Mouse (Mus musculus) heart, embryonic 13.5 days (tissue): ENCODE measurements around the gene Vwde. TPM values are rescaled to one million over a fixed set of nuclear protein-coding genes. Genes with fewer than 3 reads are reported as not detected.

Experiments used
- ATAC-seq: fragments of 200-750 bp; cut with Nextera tagmentation; 2 replicates; pipeline ENCODE4 v1.8.0; 2017; ENCODE audit warnings: moderate TSS enrichment; ENCODE audit not compliant: insufficient number of reproducible peaks, low FRiP score, low TSS enrichment; ENCODE audit errors: extremely low read depth
- H3K27ac ChIP-seq: fragments of 300-500 bp; sonication (generic); replicated peaks from 2 replicates; pipeline ENCODE4 v1.5.1; 2015; ENCODE audit warnings: moderate library complexity, mild to moderate bottlenecking, inconsistent platforms
- H3K27me3 ChIP-seq: fragments of 300-500 bp; sonication (generic); replicated peaks from 2 replicates; pipeline ENCODE4 v1.6.1; 2015; ENCODE audit warnings: mild to moderate bottlenecking, inconsistent platforms
- H3K36me3 ChIP-seq: fragments of 300-500 bp; sonication (generic); 2 replicates; pipeline ENCODE4 v1.6.1; 2015; ENCODE audit warnings: mild to moderate bottlenecking, inconsistent platforms
- H3K4me1 ChIP-seq: fragments of 300-500 bp; sonication (generic); 2 replicates; pipeline ENCODE4 v1.6.1; 2015; ENCODE audit warnings: inconsistent platforms
- H3K4me2 ChIP-seq: fragments of 300-500 bp; sonication (generic); 2 replicates; pipeline ENCODE4 v1.6.1; 2015; ENCODE audit warnings: inconsistent platforms, mild to moderate bottlenecking, moderate library complexity
- H3K4me3 ChIP-seq: fragments of 300-500 bp; sonication (generic); 2 replicates; pipeline ENCODE4 v1.5.1; 2015; ENCODE audit warnings: moderate library complexity, mild to moderate bottlenecking, inconsistent platforms
- H3K9ac ChIP-seq: fragments of 300-500 bp; sonication (generic); 2 replicates; pipeline ENCODE4 v1.6.1; 2015; ENCODE audit warnings: inconsistent platforms, mild to moderate bottlenecking, moderate library complexity
- H3K9me3 ChIP-seq: fragments of 300-500 bp; sonication (generic); 2 replicates; pipeline ENCODE4 v1.6.1; 2016; ENCODE audit warnings: inconsistent platforms
- WGBS: fragments of 180-500 bp; shearing (Covaris S2); methylation state at CpG from one replicate; pipeline ENCODE4 v1.1.7; 2015; ENCODE audit warnings: mixed read lengths; 5-methylcytosine and 5-hydroxymethylcytosine counted together
- polyA plus RNA-seq: library from polyadenylated mRNA; unstranded; fragments of >200 nt; fragmentation: Nextera tagmentation; extraction: Ambion mirVana; gene quantifications from 2 replicates; pipeline ENCODE4 v1.2.1, GENCODE M21; 2015

Vwde gene
- polyA plus RNA-seq, 1 experiment from 2014 or later = 0.03 TPM

DNA sequence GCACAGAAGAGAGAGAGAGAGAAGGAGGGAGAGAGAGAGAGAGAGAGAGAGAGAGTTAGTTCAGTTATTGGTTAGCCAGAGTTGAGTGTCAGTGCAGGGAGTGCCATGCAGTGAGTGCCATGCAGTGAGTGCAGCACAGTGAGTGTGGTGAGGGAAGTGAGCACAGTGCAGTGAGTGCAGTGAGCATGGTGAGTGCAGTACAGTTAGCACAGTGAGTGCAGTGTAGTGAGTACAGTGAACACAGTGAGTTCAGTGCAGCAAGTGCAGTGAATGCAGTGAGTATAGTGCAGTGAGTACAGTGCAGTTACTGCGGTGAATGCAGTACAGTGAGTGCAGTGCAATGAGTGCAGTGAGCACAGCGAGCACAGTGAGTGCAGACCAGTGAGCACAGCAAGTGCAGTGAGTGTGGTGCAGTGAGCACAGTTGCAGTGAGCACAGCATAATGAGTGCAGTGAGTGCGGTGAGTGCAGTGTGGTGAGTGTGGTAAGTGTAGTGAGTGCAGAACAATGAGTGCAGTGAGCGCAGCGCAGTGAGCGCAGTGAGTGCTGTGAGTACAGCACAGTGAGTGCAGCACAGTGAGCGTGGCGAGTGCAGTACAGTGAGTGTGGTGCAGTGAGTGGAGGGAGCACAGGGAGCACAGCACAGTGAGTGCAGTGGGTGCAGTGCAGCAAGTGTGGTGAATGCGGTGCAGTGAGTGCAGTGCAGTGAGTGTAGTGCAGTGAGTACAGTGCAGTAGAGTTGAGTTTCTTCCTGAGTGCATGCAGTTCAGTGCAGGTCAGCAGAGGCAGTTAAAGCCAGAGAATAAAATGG, 70.7 kb downstream of the Vwde start:
- 85% methylated on average over 9 of the region's 9 CpGs for WGBS
- no peaks in the 10 kb centered on the region for H3K4me1 ChIP-seq
- H3K27me3 ChIP-seq = no peaks in the 10 kb centered on the region

DNA sequence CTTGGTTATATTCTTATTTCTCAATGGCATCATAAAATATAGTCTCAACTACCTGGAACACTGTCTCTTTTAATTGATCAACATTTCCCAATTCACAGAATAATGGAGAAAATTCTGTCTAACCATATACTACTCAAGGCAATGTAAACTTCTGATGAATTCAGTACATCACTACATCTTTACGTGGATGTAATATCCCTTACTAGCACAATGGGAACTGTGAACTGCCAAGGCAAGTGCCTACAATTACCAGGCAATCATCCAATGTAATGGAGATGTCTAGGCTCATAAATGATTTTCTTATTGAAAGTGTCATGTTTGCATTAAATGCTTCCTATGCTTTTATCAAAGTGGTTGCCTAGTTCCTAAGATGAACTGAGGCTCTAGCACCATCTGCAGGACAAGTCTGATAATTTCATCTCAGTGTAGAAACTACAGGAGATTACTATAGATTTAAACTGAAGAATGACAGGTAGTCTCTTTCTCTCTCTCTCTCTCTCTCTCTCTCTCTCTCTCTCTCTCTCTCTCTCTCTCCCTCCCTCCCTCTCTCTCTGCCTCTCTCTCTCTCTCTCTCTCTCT, 72.6 kb downstream of the Vwde start:
- Histone ChIP-seq H3K9ac (no peak overlapping the region), H3K4me3 (no peak overlapping the region), H3K27me3 (no peaks in the 10 kb centered on the region), H3K27ac (no peak overlapping the region), H3K4me1 (no peaks in the 10 kb centered on the region), H3K4me2 (no peak overlapping the region), H3K36me3 (no peaks in the 10 kb centered on the region), H3K9me3 (0 out of 2 replicates have a peak, but pooled peaks cover 7% of the 10 kb centered on the region)
- ATAC-seq = no peak
- WGBS = 82% methylated on average over 1 of the region's 1 CpGs

More for the DNA sequence above, 70.7 kb downstream of the Vwde start:
- no peak overlapping the region for H3K27ac ChIP-seq
- H3K9me3 ChIP-seq = 0 out of 2 replicates have a peak, but pooled peaks cover 7% of the 10 kb centered on the region
- H3K4me2 ChIP-seq = no peak overlapping the region
- no peak overlapping the region for H3K9ac ChIP-seq
- H3K4me3 ChIP-seq = no peak overlapping the region
- ATAC-seq = no peak
- no peaks in the 10 kb centered on the region for H3K36me3 ChIP-seq

DNA sequence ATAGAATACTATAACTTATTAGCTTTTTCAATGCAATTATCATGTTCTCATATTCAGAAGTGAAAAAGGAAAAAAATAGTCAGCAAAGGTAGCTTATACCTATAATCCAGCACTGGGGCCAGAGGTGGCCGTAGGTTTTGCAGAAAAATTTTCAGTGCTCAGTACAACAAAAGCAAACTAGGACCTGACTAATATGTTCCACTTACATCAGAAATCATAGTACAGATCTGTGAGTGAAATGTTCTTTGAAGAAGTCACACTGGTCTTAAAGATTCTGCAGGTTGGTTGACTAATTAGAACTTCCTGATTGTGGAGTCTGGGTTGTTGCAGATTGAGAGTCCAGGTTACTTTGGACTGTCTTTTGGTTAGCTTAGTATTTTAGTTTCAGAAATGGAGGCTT, 87.5 kb downstream of the Vwde start:
- no peak overlapping the region for H3K9ac ChIP-seq
- H3K36me3 ChIP-seq = no peaks in the 10 kb centered on the region
- H3K4me2 ChIP-seq = no peak overlapping the region
- no peak for ATAC-seq
- no peaks in the 10 kb centered on the region for H3K9me3 ChIP-seq
- no peak overlapping the region for H3K27ac ChIP-seq
- no peaks in the 10 kb centered on the region for H3K27me3 ChIP-seq
- 76% methylated on average over 1 of the region's 1 CpGs for WGBS
- H3K4me1 ChIP-seq = no peaks in the 10 kb centered on the region
- H3K4me3 ChIP-seq = no peak overlapping the region

DNA sequence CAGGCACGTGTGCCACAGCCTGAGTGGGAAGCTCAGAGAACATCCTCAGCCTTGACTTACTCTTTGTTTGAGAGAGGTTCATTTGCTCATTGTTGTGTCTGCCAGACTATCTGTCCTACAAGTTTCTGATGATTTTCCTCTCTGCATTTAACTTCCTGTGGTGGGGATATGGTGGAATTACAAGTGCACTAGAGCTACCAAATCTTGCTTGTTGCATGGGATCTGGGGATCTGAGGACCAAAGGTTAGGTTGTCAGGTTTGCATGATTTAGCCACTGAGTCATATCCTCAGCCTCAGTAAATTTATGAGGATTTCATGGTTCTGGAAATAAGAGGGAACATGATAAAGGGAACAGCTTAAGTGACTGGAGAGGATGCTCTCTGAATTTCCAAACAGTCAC, 116.1 kb downstream of the Vwde start:
- Histone ChIP-seq H3K36me3 (no peaks in the 10 kb centered on the region), H3K27me3 (no peaks in the 10 kb centered on the region), H3K9me3 (no peaks in the 10 kb centered on the region), H3K27ac (no peak overlapping the region), H3K4me3 (no peak overlapping the region), H3K4me1 (no peaks in the 10 kb centered on the region), H3K4me2 (no peak overlapping the region), H3K9ac (no peak overlapping the region)
- 42% methylated on average over 1 of the region's 1 CpGs for WGBS
- ATAC-seq = no peak

Other genes starting within 250 kb of the Vwde start
- 26.0 and 28.2 TPM in 2 replicates for gene Tmem106b, start 155.2 kb downstream of the Vwde start, polyA plus RNA-seq